Mouse (Mus musculus) embryonic fibroblast, embryonic 13.5 days (primary cell): Measurements from ENCODE around the gene Hist1h3e. TPM values are rescaled to one million over a fixed set of nuclear protein-coding genes. Genes with fewer than 3 reads are reported as not detected.
A peak's percentile ranks its signal among the peaks of the same experiment; 100 is the strongest.
"Not testable (repeated sequence)": the region's sequence is repeated elsewhere in the genome, so short reads cannot be mapped to it uniquely, and the experiment has no call there.

Source experiments
- H3K27ac ChIP-seq: 2 replicates; pipeline ENCODE4 v1.5.1; 2012; ENCODE audit warnings: low read length, control low read depth, inconsistent platforms; ENCODE audit not compliant: insufficient read depth
- H3K4me1 ChIP-seq: 2 replicates; pipeline ENCODE4 v1.6.1; 2011; ENCODE audit warnings: low read length; ENCODE audit not compliant: control insufficient read depth, insufficient read depth
- H3K4me3 ChIP-seq: 2 replicates; pipeline ENCODE4 v1.5.1; 2011; ENCODE audit warnings: mild to moderate bottlenecking, control low read depth, low read length; ENCODE audit not compliant: insufficient read depth
- CTCF ChIP-seq: IDR thresholded peaks from 2 replicates; pipeline ENCODE4 v1.5.1; 2011; ENCODE audit warnings: mild to moderate bottlenecking, control low read depth, low read length, moderate library complexity, borderline replicate concordance; ENCODE audit not compliant: insufficient read depth
- POLR2A ChIP-seq: IDR thresholded peaks from 2 replicates; pipeline ENCODE4 v1.6.1; 2011; ENCODE audit warnings: low read depth, mild to moderate bottlenecking, control low read depth, low read length, moderate library complexity
- polyA plus RNA-seq: library from polyadenylated mRNA; stranded (reverse); fragments of >200 nt; gene quantifications from 2 replicates; pipeline ENCODE4 v1.2.4, GENCODE M21; 2011; ENCODE audit warnings: low read depth; ENCODE audit not compliant: missing spikeins, insufficient read length

The Hist1h3e gene
- polyA plus RNA-seq, 1 experiment, result 3.4 TPM

DNA sequence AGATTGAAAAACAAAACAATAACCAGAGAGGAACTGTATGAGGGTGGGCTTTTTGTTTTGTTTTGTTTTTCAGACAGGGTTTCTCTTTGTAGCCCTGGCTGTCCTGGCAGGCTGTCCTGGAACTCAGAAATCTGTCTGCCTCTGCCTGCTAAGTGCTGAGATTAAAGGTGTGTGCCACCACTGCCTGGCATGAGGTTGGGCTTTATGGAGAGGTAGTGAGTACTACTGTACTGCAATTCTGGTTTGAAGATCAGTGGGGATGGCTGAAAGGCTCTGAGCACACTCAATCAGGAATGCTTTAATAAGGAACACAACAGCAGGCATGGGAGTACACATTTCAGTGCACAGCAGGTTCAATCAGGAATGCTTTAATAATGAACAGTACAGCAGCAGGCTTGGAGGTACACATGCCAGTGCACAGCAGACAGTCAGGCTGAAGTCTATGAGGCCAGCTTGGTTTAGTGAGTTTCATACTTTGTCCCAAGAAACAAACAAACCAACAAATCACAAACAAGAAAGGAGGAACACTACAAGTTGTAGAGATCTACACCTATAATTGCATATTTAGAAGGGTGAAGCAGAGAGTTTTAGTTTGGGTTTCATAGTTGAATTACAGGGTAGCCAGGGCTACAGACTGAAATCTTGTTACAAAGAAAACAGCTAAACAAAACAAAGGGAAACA, 21.4 kb upstream of the Hist1h3e start:
- no peak overlapping the region; the same call in 1 of the 2 replicates for H3K4me3 ChIP-seq
- peak overlapping the region; percentile 64 for H3K27ac ChIP-seq
- TF ChIP-seq CTCF, result no peak
- TF ChIP-seq POLR2A, result no peak
- peaks cover 3% of the 10 kb centered on the region for H3K4me1 ChIP-seq

DNA sequence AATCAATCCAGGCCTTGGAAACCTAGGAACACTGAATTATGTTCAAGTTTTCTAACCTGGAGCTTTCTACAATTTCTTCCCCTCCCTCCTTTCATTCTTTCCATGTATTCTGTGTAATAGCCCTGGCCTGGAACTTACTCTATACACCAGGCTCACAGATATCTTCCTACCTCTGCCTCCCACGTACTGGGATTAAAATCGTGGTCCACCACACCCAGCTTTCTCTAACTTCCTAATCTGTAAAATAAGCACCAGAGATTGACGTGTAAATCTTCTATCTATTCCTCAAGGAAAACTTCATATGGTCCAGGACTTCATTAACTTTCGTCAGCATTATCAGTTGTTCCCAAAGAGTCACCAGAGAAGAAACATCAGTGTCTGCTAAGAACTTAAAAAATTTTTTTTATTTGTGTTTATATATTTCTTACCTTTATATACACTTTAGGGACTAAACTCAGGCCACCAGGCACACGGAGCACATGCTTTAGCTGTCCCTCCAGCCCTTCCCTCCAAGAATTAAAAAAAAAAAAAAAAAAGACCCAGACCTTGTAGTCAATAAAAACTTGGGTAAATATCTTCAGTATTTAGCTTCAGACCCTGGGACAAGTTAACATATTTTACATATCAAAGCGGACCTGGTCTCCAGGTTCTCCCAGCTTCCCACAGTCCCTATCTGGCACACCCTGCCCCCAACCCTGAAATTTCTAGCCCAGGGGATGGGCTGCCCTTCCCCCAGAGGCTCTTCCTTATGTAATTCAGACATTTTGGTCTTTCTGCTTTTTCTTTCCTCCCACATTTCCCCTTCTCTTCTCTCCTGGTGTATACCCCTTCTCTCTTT, 20.3 kb upstream of the Hist1h3e start:
- H3K27ac ChIP-seq, result peak overlapping the region; percentile 64
- peaks cover 3% of the 10 kb centered on the region for H3K4me1 ChIP-seq
- TF ChIP-seq POLR2A (peak; percentile 57), CTCF (no peak)
- H3K4me3 ChIP-seq, result peak overlapping the region; percentile 66

DNA sequence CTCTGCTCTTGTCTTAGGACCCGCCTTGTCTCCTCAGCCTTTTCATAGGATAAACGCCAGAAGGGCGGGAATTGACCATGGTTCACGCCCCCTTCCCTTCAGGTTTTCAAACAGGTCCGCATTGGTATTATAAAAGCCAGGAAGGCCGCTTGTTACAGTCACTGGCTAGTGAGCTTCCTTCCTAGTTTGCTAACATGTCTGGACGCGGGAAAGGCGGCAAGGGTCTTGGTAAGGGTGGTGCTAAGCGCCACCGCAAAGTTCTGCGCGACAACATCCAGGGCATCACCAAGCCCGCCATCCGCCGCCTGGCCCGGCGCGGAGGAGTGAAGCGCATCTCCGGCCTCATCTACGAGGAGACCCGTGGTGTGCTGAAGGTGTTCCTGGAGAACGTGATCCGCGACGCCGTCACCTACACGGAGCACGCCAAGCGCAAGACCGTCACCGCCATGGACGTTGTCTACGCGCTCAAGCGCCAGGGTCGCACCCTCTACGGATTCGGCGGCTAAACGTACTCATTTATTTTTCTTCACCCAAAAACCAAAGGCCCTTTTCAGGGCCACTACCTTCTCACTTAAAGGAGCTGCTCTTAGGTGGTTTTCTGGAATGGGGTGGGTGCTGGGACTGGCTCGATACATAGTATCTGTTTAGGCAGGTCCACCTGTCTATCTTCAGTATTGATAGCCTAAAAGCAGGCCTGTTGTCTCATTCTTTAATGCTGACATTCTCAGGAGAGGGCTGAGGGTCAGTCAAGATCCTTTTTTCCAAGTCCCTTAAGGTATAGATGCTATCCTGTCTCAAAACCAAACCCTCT, 19.4 kb upstream of the Hist1h3e start, which contains the start of gene Hist1h4d:
Gene Hist1h4d (plus strand): TSS at position 191 of the 811 bp plus-strand sequence.
- Histone ChIP-seq H3K4me1 (peaks cover 3% of the 10 kb centered on the region), H3K27ac (peak within 1 kb of the TSS; percentile 59), H3K4me3 (peak within 1 kb of the TSS; percentile 66)
- peak; percentile 100 for TF ChIP-seq POLR2A
- TF ChIP-seq CTCF, result no peak

DNA sequence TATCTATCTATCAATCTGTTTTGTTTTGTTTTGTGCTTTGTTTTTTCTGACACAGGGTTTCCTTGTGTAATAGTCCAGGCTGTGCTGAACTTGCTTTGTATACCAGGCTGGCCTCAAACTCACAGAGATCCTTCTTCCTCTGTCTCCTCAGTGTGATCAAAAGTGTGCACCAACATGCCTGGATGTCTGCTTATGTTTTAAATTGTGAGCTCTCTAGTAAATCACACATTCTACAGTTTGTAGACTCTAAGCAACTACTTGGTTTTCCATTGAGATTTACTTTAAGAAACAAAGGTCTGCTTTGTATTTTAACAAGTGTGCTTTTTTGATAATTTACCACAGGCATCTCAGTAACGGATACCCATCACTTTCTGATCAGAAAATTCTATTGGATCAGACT, 15.7 kb upstream of the Hist1h3e start:
- TF ChIP-seq CTCF (no peak), POLR2A (no peak)
- no peak overlapping the region for H3K4me3 ChIP-seq
- H3K27ac ChIP-seq, result no peak overlapping the region
- H3K4me1 ChIP-seq, result no peaks in the 10 kb centered on the region

DNA sequence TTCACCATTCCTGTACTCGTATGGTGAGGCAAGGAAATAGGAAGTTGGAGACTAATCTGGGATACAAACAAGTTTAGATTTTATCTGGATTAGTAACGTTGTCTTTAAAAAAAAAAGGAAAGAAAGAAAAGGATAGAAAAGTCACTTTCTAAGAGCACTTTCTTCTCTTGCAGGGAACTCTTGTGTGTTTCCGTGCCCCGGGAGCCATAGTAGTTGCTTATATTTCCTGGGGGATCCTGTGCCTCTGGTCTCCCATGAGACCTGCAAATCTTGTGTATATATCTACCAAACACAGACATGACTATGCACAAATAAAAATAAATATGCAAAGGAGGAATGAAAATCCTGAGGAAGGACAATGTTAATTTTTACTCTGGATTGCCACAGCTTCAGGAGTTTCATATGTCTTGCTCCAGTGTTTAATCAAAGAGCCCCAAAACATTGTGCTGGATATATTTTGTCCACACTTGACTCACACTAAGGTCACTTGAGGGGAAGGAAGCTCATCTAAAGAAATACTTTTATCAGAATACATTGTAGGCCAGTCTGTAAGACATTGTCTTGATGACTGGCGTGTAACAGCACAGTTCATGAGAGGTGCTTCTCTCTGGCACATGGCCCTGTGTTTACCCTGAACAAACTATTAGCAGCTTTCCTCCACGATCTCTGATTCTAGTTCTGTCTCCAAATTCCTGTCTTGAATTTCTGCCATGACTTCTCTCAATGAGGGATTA, 14.9 kb upstream of the Hist1h3e start:
- no peak for TF ChIP-seq CTCF
- TF ChIP-seq POLR2A, result no peak
- H3K4me1 ChIP-seq, result no peaks in the 10 kb centered on the region
- H3K27ac ChIP-seq, result peak overlapping the region; percentile 76
- H3K4me3 ChIP-seq, result peak overlapping the region; percentile 54

DNA sequence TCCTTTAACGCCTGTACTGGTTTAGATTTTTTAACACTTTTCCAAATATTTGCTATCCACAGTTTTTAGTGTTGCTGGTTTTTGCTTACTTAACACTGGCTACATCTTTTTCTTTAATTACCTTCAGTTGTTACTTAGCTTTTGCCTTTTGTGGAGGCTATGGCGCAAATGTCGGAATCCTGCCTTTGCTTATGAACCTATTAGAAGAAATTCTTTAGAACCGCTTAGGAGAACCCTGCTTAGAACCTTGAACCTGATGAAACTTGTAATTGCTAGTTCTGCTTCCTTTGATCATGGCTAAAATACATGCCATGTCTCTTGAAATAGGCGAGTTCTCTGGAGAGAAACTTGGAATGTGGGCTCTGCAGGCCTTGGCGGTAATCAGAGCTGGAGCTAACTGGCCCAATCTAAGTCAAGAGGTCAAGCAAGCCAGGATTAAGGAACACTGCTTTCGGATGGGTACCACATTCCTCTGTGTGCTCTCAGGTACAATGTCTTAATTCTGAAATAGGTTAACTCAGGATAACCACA, 14.2 kb upstream of the Hist1h3e start:
- Histone ChIP-seq H3K27ac (peak overlapping the region; percentile 80), H3K4me1 (no peaks in the 10 kb centered on the region), H3K4me3 (peak overlapping the region; percentile 54)
- TF ChIP-seq CTCF (no peak), POLR2A (peak; percentile 72)

DNA sequence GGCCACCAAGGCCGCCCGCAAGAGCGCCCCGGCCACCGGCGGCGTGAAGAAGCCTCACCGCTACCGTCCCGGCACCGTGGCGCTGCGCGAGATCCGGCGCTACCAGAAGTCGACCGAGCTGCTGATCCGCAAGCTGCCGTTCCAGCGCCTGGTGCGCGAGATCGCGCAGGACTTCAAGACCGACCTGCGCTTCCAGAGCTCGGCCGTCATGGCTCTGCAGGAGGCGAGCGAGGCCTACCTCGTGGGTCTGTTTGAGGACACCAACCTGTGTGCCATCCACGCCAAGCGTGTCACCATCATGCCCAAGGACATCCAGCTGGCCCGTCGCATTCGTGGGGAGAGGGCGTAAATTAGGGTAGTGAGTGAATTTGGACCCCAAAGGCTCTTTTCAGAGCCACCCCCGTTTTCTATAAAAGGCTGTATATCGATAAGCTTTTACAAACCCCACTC, 13.7 kb upstream of the Hist1h3e start:
- TF ChIP-seq POLR2A, result peak; percentile 81
- H3K4me3 ChIP-seq, result peak overlapping the region; percentile 54

DNA sequence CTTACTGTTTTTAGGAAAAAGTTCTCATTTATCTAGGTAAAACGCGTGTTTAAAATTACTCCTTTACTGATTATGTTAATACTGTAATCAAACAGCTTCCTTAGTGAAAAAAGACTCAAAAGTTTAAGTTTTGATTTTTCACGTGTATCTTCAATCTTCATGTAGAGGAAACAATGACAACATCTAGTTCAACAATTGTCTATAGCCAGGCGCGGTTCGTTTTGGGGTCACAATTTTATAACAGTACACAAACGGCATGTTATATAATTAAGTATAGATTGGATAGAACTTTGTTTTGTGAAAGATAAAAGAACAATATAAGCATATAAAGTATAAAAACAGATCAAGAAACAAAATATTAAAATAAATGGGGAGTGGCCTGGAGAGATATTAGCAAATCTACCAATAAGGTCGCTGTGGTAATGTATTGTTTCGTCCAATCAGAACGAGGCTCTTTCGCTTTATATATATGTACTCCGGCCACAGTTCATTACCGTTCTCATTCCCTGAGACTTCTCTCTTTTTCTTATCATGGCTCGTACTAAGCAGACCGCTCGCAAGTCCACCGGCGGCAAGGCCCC, 13.2 kb upstream of the Hist1h3e start, which contains the start of gene Hist1h3d:
Gene Hist1h3d (plus strand): TSS at position 493 of the 581 bp plus-strand sequence.
- H3K4me3 ChIP-seq, result peak within 1 kb of the TSS; percentile 54
- TF ChIP-seq CTCF (no peak), POLR2A (no peak; the same call in 1 of the 2 replicates)

More for the DNA sequence above, 13.7 kb upstream of the Hist1h3e start:
- peak overlapping the region; percentile 80 for H3K27ac ChIP-seq
- not testable (repeated sequence) for H3K4me1 ChIP-seq

More for the DNA sequence above, 13.2 kb upstream of the Hist1h3e start, which contains the start of gene Hist1h3d:
- H3K27ac ChIP-seq, result peak within 1 kb of the TSS; percentile 85
- H3K4me1 ChIP-seq, result no peaks in the 10 kb centered on the region
